Mouse (Mus musculus): ENCODE measurements at regions not wholly inside any gene's neighbourhood (a gene's known extent, or its start where the extent isn't known, plus 50 kb on each side); places are given as distances from the start of the nearest gene placed in this dataset.

GRCm38 (mm10) chr12:25529537-25529936, 432.6 kb upstream of the Id2 start:
- H3K27me3 ChIP-seq (ENCODE audit: control insufficient read depth, insufficient read depth, low read length, poor library complexity, severe bottlenecking), result no peaks in the 10 kb centered on the region
- H3K4me1 ChIP-seq (ENCODE audit: control insufficient read depth, insufficient read depth, low read length), result no peaks in the 10 kb centered on the region
- H3K9ac ChIP-seq (ENCODE audit: low read depth, poor library complexity, severe bottlenecking), result no peak overlapping the region
- no peak overlapping the region for H3K27ac ChIP-seq (ENCODE audit: insufficient read depth, low read length)
- TF ChIP-seq EP300 (IDR thresholded peaks at IDR 0.05; ENCODE audit: insufficient read depth, low read depth, low read length) (no peak), CTCF (IDR thresholded peaks at IDR 0.05; ENCODE audit: low read depth, low read length) (no peak), POLR2A (IDR thresholded peaks at IDR 0.05; ENCODE audit: insufficient read depth, low read length) (no peak)
- no peaks in the 10 kb centered on the region for H3K36me3 ChIP-seq (ENCODE audit: control insufficient read depth, insufficient read depth, low read length, poor library complexity, severe bottlenecking)
- no peaks in the 10 kb centered on the region for H3K9me3 ChIP-seq (replicated peaks; ENCODE audit: control insufficient read depth, insufficient read depth, low read length, poor library complexity, severe bottlenecking)
- no peak overlapping the region for H3K4me3 ChIP-seq (ENCODE audit: low read depth, low read length)

- TF ChIP-seq CTCF (IDR thresholded peaks at IDR 0.05; ENCODE audit: low read depth, low read length), result no peak
- no peak for TF ChIP-seq EP300 (IDR thresholded peaks at IDR 0.05; ENCODE audit: insufficient read depth, low read depth, low read length)
- TF ChIP-seq POLR2A (IDR thresholded peaks at IDR 0.05; ENCODE audit: insufficient read depth, low read length), result no peak
- no peak overlapping the region for H3K27ac ChIP-seq (ENCODE audit: insufficient read depth, low read length)
- no peak overlapping the region for H3K4me3 ChIP-seq (ENCODE audit: low read depth, low read length)
- H3K36me3 ChIP-seq (ENCODE audit: control insufficient read depth, insufficient read depth, low read length, poor library complexity, severe bottlenecking), result no peaks in the 10 kb centered on the region
- H3K27me3 ChIP-seq (ENCODE audit: control insufficient read depth, insufficient read depth, low read length, poor library complexity, severe bottlenecking), result no peaks in the 10 kb centered on the region
- no peaks in the 10 kb centered on the region for H3K4me1 ChIP-seq (ENCODE audit: control insufficient read depth, insufficient read depth, low read length)
- H3K9ac ChIP-seq (ENCODE audit: low read depth, poor library complexity, severe bottlenecking), result no peak overlapping the region
- no peaks in the 10 kb centered on the region for H3K9me3 ChIP-seq (replicated peaks; ENCODE audit: control insufficient read depth, insufficient read depth, low read length, poor library complexity, severe bottlenecking)
Observed at GRCm38 (mm10) chr12:25526639-25527038, 429.7 kb upstream of the Id2 start.

- no peaks in the 10 kb centered on the region for H3K9me3 ChIP-seq (replicated peaks; ENCODE audit: control insufficient read depth, insufficient read depth, low read length, poor library complexity, severe bottlenecking)
- no peak for TF ChIP-seq CTCF (IDR thresholded peaks at IDR 0.05; ENCODE audit: low read depth, low read length)
- no peak for TF ChIP-seq POLR2A (IDR thresholded peaks at IDR 0.05; ENCODE audit: insufficient read depth, low read length)
- TF ChIP-seq EP300 (IDR thresholded peaks at IDR 0.05; ENCODE audit: insufficient read depth, low read depth, low read length), result no peak
- no peak overlapping the region for H3K27ac ChIP-seq (ENCODE audit: insufficient read depth, low read length)
- no peak overlapping the region for H3K9ac ChIP-seq (ENCODE audit: low read depth, poor library complexity, severe bottlenecking)
- H3K4me1 ChIP-seq (ENCODE audit: control insufficient read depth, insufficient read depth, low read length), result no peaks in the 10 kb centered on the region
- no peaks in the 10 kb centered on the region for H3K27me3 ChIP-seq (ENCODE audit: control insufficient read depth, insufficient read depth, low read length, poor library complexity, severe bottlenecking)
- no peak overlapping the region for H3K4me3 ChIP-seq (ENCODE audit: low read depth, low read length)
- H3K36me3 ChIP-seq (ENCODE audit: control insufficient read depth, insufficient read depth, low read length, poor library complexity, severe bottlenecking), result no peaks in the 10 kb centered on the region
Observed at GRCm38 (mm10) chr12:25516738-25517137, 419.8 kb upstream of the Id2 start.

DNA sequence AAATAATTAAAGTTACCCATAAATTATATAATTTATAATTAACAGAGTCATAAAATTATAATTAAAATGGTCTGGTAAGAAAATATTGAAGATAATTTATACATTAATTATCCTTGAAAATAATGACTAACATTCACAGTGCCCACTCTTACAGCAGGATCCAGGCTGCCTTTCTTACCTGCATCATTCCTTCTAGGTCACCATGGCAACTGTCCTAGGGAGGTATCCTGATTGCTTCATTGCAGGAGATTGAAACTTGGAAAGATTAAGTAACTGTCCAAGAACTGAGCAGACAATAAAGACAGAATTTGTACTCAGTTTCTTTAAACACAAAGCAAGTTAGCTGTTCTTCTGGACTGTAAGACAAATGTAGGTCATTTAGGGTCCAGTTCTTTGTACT, 416.7 kb upstream of the Id2 start:
- Histone ChIP-seq H3K9me3 (replicated peaks; ENCODE audit: control insufficient read depth, insufficient read depth, low read length, poor library complexity, severe bottlenecking) (no peaks in the 10 kb centered on the region), H3K27me3 (ENCODE audit: control insufficient read depth, insufficient read depth, low read length, poor library complexity, severe bottlenecking) (no peaks in the 10 kb centered on the region), H3K27ac (ENCODE audit: insufficient read depth, low read length) (no peak overlapping the region), H3K4me1 (ENCODE audit: control insufficient read depth, insufficient read depth, low read length) (no peaks in the 10 kb centered on the region), H3K4me3 (ENCODE audit: low read depth, low read length) (no peak overlapping the region), H3K9ac (ENCODE audit: low read depth, poor library complexity, severe bottlenecking) (no peak overlapping the region), H3K36me3 (ENCODE audit: control insufficient read depth, insufficient read depth, low read length, poor library complexity, severe bottlenecking) (no peaks in the 10 kb centered on the region)
- TF ChIP-seq POLR2A (IDR thresholded peaks at IDR 0.05; ENCODE audit: insufficient read depth, low read length), result no peak
- no peak for TF ChIP-seq EP300 (IDR thresholded peaks at IDR 0.05; ENCODE audit: insufficient read depth, low read depth, low read length)
- TF ChIP-seq CTCF (IDR thresholded peaks at IDR 0.05; ENCODE audit: low read depth, low read length), result no peak

GRCm38 (mm10) chr12:25509666-25510065, 412.7 kb upstream of the Id2 start:
- no peaks in the 10 kb centered on the region for H3K27me3 ChIP-seq (ENCODE audit: control insufficient read depth, insufficient read depth, low read length, poor library complexity, severe bottlenecking)
- no peak overlapping the region for H3K4me3 ChIP-seq (ENCODE audit: low read depth, low read length)
- no peak overlapping the region for H3K27ac ChIP-seq (ENCODE audit: insufficient read depth, low read length)
- H3K4me1 ChIP-seq (ENCODE audit: control insufficient read depth, insufficient read depth, low read length), result no peaks in the 10 kb centered on the region
- H3K9ac ChIP-seq (ENCODE audit: low read depth, poor library complexity, severe bottlenecking), result no peak overlapping the region
- peaks cover 4% of the 10 kb centered on the region; the same call in 1 of the 2 replicates for H3K9me3 ChIP-seq (replicated peaks; ENCODE audit: control insufficient read depth, insufficient read depth, low read length, poor library complexity, severe bottlenecking)
- TF ChIP-seq POLR2A (IDR thresholded peaks at IDR 0.05; ENCODE audit: insufficient read depth, low read length), result no peak
- H3K36me3 ChIP-seq (ENCODE audit: control insufficient read depth, insufficient read depth, low read length, poor library complexity, severe bottlenecking), result no peaks in the 10 kb centered on the region

GRCm38 (mm10) chr12:25493233-25493632, 396.3 kb upstream of the Id2 start:
- Histone ChIP-seq H3K27me3 (ENCODE audit: control insufficient read depth, insufficient read depth, low read length, poor library complexity, severe bottlenecking) (no peaks in the 10 kb centered on the region), H3K36me3 (ENCODE audit: control insufficient read depth, insufficient read depth, low read length, poor library complexity, severe bottlenecking) (no peaks in the 10 kb centered on the region), H3K9me3 (replicated peaks; ENCODE audit: control insufficient read depth, insufficient read depth, low read length, poor library complexity, severe bottlenecking) (no peaks in the 10 kb centered on the region), H3K4me3 (ENCODE audit: low read depth, low read length) (no peak overlapping the region), H3K27ac (ENCODE audit: insufficient read depth, low read length) (no peak overlapping the region), H3K4me1 (ENCODE audit: control insufficient read depth, insufficient read depth, low read length) (no peaks in the 10 kb centered on the region), H3K9ac (ENCODE audit: low read depth, poor library complexity, severe bottlenecking) (no peak overlapping the region)
- TF ChIP-seq EP300 (IDR thresholded peaks at IDR 0.05; ENCODE audit: insufficient read depth, low read depth, low read length) (no peak), POLR2A (IDR thresholded peaks at IDR 0.05; ENCODE audit: insufficient read depth, low read length) (no peak), CTCF (IDR thresholded peaks at IDR 0.05; ENCODE audit: low read depth, low read length) (no peak)
